Mouse (Mus musculus) megakaryocyte, adult 5-6 weeks (primary cell): ENCODE data around the gene Tgfb2. TPM values are rescaled to one million over a fixed set of nuclear protein-coding genes. Genes with fewer than 3 reads are reported as not detected.

Source experiments
- ATAC-seq: 2 replicates; pipeline ENCODE4 v1.8.0; 2016; ENCODE audit warnings: mild to moderate bottlenecking, inconsistent platforms; ENCODE audit not compliant: poor library complexity, severe bottlenecking
- total RNA-seq, 2 experiments: library from RNA; stranded (forward) in 1 of 2; stranded (reverse) in 1 of 2; fragments of 153-499, 151-499 nt in 1 of 2; fragments of 221-1000, 200-1000 nt in 1 of 2; gene quantifications; 2 replicates each; pipeline versions ENCODE4 v1.2.3 to v1.2.4; 2015 to 2017

The Tgfb2 gene
- total RNA-seq, 2 experiments from 2014 or later = not detected

DNA sequence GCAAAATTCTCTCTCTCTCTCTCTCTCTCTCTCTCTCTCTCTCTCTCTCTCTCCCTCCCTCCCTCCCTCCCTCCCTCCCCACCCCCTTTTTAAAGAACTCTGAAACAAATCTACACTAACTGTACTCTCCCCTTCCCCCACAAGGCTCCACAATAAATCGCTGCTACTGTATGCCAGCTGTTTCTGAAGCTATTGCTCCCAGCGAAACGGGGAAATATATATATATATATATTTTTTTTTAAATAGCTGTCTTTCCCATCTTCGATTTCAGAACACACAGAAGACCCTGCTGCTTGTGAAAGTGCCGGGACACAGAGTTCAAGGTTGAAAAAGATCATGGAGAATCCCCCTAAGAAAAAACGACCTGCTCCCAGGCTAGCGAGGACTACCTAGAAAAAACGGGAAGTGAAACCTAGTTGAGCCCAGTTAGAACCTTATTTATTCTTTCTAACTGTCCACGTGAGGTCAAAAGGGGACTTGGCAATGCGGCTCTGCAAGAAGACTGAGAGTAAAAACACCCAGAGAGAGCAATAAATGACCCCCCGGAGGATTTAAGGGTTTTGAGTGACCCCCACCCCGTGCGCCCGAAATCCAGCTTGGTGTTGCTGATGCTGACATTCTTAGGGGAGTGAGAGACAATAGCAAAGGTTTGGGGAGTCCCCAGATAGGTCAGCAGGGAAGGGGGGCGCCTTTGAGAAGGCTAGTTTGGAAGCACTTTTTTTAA lies 2.4 kb downstream of the Tgfb2 start:
- peak; percentile 43 for ATAC-seq

GRCm38 (mm10) chr1:186702391-186703255 lies 3.2 kb downstream of the Tgfb2 start:
- ATAC-seq = no peak

DNA sequence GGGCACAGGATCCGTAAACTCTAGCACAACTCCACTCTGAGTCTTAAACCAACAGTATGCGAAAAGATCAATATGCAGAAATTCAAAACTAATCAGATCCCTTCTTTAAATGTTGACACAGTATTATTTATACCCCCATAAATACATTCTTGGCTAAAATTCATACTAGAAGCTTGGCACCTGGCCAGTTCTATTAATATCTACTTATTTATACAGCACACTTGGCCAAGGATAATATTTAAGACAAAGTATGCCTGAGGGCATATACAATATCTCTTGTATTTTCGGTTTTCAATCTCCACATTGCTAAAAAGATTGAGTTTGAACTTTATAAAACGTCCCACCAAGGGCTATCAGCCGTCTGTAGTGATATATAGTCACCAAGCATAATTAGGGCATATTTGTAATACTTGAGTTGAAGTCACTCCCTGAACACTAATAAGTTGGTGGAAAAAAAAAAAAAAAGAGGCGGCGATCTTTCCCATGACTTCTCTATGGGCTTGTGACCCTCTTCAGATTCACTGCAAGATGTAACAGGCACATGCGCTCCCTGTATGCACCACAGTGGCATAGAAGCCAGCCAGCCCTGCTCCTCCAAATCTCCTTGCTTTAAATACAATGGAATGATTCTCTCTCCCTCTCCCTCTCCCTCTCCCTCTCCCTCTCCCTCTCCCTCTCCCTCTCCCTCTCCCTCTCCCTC lies 4.4 kb downstream of the Tgfb2 start:
- no peak for ATAC-seq

GRCm38 (mm10) chr1:186700496-186700895 lies 5.3 kb downstream of the Tgfb2 start:
- ATAC-seq = no peak

GRCm38 (mm10) chr1:186698583-186699338 lies 7.0 kb downstream of the Tgfb2 start:
- ATAC-seq = no peak

GRCm38 (mm10) chr1:186696231-186696630 lies 9.6 kb downstream of the Tgfb2 start:
- ATAC-seq = no peak

GRCm38 (mm10) chr1:186695361-186695760 lies 10.4 kb downstream of the Tgfb2 start:
- no peak for ATAC-seq

DNA sequence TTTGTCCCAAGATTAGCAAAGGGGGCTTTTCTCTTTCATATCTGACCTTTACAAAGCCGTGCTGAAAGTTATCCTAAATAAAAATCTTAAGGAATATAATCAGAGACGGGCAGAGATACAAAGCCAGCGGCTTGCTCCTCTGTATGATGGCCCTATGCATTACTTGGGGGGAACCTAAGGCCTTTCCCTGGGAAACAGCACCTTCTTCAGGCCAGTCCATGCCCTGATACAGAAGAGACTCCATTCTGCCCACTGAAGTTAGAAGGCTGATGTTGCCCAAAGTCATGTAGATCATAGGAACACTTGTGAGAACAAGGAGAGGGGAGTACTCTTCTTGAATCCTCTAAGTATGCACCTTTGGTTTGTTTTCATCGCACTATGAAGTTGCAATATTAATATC lies 13.4 kb downstream of the Tgfb2 start:
- no peak for ATAC-seq

GRCm38 (mm10) chr1:186691708-186692107 lies 14.1 kb downstream of the Tgfb2 start:
- ATAC-seq = no peak

DNA sequence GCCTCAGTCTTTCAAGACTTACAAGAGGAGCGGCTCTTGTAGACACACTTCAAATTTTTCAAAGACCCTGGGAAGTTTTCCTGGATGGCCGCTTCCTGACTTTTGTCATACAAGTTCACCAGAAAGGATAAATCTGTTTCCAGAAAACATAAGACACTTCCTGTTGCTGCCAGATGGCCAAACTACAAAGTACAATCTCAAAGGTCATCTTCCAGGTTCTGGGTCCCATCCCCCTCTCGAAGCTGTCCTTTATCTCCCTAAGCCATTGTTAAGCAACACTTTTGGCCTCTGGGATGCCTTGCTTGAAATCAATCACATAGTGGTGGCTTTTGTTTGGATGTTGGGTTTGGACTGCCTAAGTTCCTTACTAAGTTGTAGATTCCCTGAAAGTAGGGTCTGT lies 21.7 kb downstream of the Tgfb2 start:
- no peak for ATAC-seq

DNA sequence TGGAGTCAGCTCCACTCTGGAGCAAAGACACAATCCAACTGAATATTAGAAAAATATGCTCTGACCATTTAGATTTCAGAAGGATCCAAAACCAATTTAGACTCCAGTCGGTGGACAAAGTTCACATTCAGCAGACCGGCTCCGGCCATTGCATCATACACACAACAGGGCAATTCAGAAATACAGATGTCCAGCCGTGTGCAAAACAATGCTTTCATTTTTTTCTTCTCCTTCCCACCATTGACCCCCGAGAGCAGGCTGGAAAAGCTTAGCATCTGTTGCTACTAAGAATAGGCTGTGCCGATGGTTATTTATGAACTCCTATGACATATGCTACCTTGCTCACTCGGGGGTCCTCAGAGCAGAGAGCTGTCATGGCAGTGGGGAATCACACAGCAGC lies 23.2 kb downstream of the Tgfb2 start:
- no peak for ATAC-seq

DNA sequence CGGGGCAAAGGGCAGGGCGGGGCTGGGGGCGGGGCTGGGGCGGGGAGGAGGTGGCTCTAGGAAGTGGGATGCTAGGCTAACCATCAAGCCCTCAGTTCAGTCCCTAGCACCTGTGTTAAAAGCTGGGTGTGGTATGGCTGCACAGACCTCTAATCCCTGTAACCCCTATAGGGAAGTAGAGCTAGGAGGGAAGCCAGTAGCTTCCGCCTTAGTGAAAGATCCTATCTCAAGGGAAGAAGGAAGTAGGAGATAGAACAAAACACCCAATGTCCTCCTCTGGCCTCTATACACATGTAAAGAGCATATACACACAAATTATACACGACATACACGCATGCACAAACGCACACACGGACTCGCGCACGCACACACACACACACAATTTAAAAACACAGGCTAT lies 28.2 kb downstream of the Tgfb2 start:
- peak; percentile 54; the same call in 1 of the 2 replicates for ATAC-seq

DNA sequence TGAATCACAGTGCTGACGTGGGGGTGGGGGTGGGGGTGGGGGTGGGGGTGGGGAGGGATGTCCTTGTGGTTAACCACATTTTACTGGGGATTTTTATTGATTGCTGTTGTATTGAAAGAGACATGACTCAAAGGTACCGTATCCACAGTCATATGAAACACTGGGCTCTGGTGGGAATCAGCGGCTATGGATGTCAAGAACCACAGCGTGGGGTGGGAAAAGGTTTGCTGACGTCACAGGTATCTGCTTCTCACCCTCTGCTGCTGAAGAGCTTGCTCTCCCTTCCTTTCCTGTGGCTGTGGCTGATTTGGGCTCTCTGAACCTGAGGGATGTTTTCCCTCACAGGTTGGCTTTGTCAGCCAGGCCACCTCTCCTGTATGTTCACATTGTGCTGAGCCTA lies 29.6 kb downstream of the Tgfb2 start:
- ATAC-seq = no peak

- no peak for ATAC-seq
These were observed 30.5 kb downstream of the Tgfb2 start for GRCm38 (mm10) chr1:186675263-186675662.

GRCm38 (mm10) chr1:186674621-186675020 lies 31.2 kb downstream of the Tgfb2 start:
- no peak for ATAC-seq

GRCm38 (mm10) chr1:186673166-186673565 lies 32.6 kb downstream of the Tgfb2 start:
- no peak for ATAC-seq

GRCm38 (mm10) chr1:186663412-186663811 lies 42.4 kb downstream of the Tgfb2 start:
- no peak for ATAC-seq

DNA sequence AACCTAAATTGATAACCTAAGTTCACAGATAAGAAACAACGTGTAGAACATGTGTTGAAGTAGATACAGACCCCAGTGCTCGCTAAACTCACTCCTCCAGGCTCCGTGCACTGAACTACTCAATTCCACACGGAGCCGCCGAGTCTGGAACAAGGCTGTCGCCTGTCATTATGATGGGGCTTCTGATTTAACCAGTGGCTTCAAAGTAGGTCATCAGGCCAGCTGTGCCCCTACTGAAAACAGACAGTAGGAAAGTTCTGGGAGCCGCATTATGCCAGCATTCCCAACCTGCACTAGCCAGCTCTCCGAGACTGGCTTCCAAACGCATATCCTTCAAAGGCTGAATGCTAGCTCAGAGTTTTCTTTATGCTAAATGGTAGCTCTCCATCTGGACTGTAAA lies 42.8 kb downstream of the Tgfb2 start:
- no peak for ATAC-seq

GRCm38 (mm10) chr1:186661206-186661921 lies 44.4 kb downstream of the Tgfb2 start:
- no peak for ATAC-seq

- ATAC-seq = no peak
These were observed 47.0 kb downstream of the Tgfb2 start for GRCm38 (mm10) chr1:186658783-186659182.
